Mouse (Mus musculus) midbrain, embryonic 14.5 days (tissue): Measurements from ENCODE around the gene Zbtb7a. TPM values are rescaled to one million over a fixed set of nuclear protein-coding genes. Genes with fewer than 3 reads are reported as not detected.

ENCODE experiments used
- ATAC-seq: fragments of 200-750 bp; cut with Nextera tagmentation; 2 replicates; pipeline ENCODE4 v1.8.0; 2017; ENCODE audit warnings: moderate number of reproducible peaks, moderate library complexity; ENCODE audit not compliant: low FRiP score, low TSS enrichment
- DNase-seq: peaks from one replicate; pipeline ENCODE4 v3.0.0-alpha.2; 2015
- H3K27ac ChIP-seq: fragments of 300-500 bp; sonication (generic); replicated peaks from 2 replicates; pipeline ENCODE4 v1.5.1; 2014; ENCODE audit warnings: mild to moderate bottlenecking, low read depth, low read length, moderate library complexity
- H3K27me3 ChIP-seq: fragments of 300-500 bp; sonication (generic); 2 replicates; pipeline ENCODE4 v1.6.1; 2014; ENCODE audit warnings: low read length, control low read depth, mixed read lengths; ENCODE audit not compliant: control insufficient read depth, insufficient read depth
- H3K36me3 ChIP-seq: fragments of 300-500 bp; sonication (generic); 2 replicates; pipeline ENCODE4 v1.6.1; 2014; ENCODE audit warnings: low read length, control low read depth; ENCODE audit not compliant: control insufficient read depth, insufficient read depth
- H3K4me1 ChIP-seq: fragments of 300-500 bp; sonication (generic); 2 replicates; pipeline ENCODE4 v1.6.1; 2014; ENCODE audit warnings: mild to moderate bottlenecking, antibody characterized with exemption, low read length, control low read depth; ENCODE audit not compliant: control insufficient read depth, insufficient read depth
- H3K4me2 ChIP-seq: fragments of 300-500 bp; sonication (generic); 2 replicates; pipeline ENCODE4 v1.6.1; 2014; ENCODE audit warnings: mild to moderate bottlenecking, low read length, moderate library complexity
- H3K4me3 ChIP-seq: fragments of 300-500 bp; sonication (generic); replicated peaks from 2 replicates; pipeline ENCODE4 v1.5.1; 2014; ENCODE audit warnings: low read depth, low read length
- H3K9ac ChIP-seq: fragments of 300-500 bp; sonication (generic); replicated peaks from 2 replicates; pipeline ENCODE4 v1.6.1; 2014; ENCODE audit warnings: mild to moderate bottlenecking, low read length, moderate library complexity
- H3K9me3 ChIP-seq: fragments of 300-500 bp; sonication (generic); 2 replicates; pipeline ENCODE4 v1.6.1; 2016; ENCODE audit warnings: low read length, control low read depth, mixed read lengths; ENCODE audit not compliant: control insufficient read depth
- WGBS: fragments of 180-500 bp; shearing (Covaris S2); extraction: QIAGEN DNeasy Blood & Tissue Kit; methylation state at CpG from one replicate; pipeline ENCODE4 v1.1.7; 2014; 5-methylcytosine and 5-hydroxymethylcytosine counted together
- polyA plus RNA-seq: library from polyadenylated mRNA; unstranded; fragments of >200 nt; fragmentation: Nextera tagmentation; extraction: Ambion mirVana; gene quantifications from 2 replicates; pipeline ENCODE4 v1.2.1, GENCODE M21; 2014

Gene Zbtb7a
- polyA plus RNA-seq, 1 experiment from 2014 or later = 12.4 TPM

DNA sequence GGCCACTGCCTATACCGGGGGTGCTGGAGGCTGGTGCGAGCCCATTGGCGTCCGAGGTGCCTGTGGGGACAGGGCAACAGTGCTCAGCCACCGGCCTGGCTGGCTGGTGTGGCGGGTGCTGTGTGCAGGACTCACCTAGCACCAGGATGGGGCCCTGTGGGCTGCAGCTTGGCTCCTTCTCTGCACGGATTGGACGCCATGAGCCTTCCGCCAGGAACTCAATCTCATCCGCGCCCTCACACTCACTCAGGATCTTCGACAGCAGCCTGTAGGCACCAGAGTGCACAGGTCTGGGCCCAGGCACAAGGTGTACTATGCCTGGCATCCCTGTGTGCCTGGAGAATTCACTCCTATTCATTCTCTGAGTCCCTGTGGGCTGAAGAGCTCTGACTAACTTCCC is 19.3 kb downstream of the Zbtb7a start:
- Histone ChIP-seq H3K4me1 (no peaks in the 10 kb centered on the region), H3K27me3 (no peaks in the 10 kb centered on the region), H3K4me2 (no peak overlapping the region), H3K4me3 (no peak overlapping the region), H3K27ac (no peak overlapping the region), H3K9ac (no peak overlapping the region), H3K9me3 (no peaks in the 10 kb centered on the region), H3K36me3 (peaks cover 83% of the 10 kb centered on the region)
- WGBS = 93% methylated on average over 12 of the region's 12 CpGs
- no peak for ATAC-seq
- no peak for DNase-seq

DNA sequence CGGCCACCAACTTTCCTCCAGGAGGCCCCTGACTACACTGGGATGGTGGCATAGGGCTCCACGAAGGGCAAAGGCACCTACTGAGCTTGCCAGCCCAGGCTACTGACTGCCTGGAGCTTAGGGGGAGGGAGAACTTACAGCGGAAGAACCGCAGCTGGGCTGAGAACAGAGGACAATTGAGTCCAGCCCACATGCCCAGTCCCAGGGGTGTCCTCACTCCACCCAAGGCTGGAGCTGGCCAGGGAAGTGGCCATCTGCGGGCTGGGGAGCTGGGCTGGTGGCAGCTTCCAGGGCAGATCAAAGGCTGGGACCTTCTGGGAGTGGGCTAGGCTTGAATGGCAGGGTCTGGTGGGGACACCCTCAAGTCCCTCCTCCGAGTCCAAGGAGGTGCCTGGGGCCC is 19.7 kb downstream of the Zbtb7a start:
- Histone ChIP-seq H3K36me3 (peaks cover 81% of the 10 kb centered on the region), H3K4me1 (no peaks in the 10 kb centered on the region), H3K4me3 (no peak overlapping the region), H3K4me2 (no peak overlapping the region), H3K27me3 (no peaks in the 10 kb centered on the region), H3K9me3 (no peaks in the 10 kb centered on the region), H3K9ac (no peak overlapping the region), H3K27ac (no peak overlapping the region)
- ATAC-seq (no peak), DNase-seq (no peak)
- WGBS = 84% methylated on average over 6 of the region's 6 CpGs

DNA sequence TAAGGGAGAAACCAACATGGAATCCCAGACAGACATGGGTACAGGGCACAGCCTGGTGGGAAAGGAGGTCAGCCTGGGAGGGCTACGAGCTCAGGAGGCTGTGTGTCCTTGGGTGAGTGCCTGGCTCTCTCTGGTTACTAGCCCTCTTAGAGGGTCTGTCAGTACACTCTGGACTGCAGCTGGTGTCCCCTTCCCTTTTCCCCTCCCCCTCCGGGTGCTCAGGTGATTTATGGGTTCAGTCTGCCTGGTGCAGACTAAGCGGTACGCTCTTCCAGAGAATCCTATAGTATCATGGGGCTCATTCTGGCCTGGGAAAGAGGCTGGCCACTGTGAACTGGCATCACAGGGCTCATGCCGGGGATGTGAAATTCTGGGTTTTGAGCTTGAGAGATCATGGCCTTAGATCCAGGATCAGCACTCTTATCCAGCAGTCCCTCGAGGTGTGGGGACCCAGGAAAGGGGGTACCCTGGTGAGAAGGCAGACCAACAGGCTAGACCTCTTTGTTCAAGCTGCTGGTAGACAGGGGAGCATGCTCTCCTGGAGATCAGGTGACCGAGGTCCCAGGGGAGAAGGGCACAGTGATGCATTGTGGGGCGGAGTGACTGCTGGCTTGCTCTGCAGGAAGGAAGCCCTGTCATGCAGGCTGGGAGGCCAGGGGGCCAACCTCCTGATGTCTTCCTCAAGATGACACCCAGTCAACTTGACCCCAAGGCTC is 26.7 kb downstream of the Zbtb7a start:
- peaks cover 5% of the 10 kb centered on the region for H3K4me1 ChIP-seq
- H3K4me2 ChIP-seq = no peak overlapping the region
- no peaks in the 10 kb centered on the region for H3K27me3 ChIP-seq
- H3K9ac ChIP-seq = no peak overlapping the region
- no peak overlapping the region for H3K4me3 ChIP-seq
- 96% methylated on average over 7 of the region's 8 CpGs for WGBS
- DNase-seq (no peak), ATAC-seq (no peak)
- H3K9me3 ChIP-seq = no peaks in the 10 kb centered on the region
- peaks cover 62% of the 10 kb centered on the region for H3K36me3 ChIP-seq
- no peak overlapping the region for H3K27ac ChIP-seq

DNA sequence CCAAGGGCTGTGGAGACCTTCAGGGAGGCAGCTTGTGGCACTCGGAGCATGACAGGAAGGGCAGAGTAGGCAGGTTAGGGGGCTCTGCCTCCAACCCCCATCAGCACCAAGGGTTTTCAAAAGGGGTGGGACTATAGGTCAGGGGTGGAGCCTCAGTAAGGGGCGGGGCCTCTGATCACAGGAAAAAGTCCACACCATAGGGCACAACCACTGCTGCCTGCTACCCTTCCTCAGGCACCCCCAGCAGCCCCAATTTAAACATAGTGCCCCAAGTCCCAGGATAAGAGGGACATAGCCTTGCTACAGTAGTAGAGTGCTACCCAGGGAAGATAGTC is 27.3 kb downstream of the Zbtb7a start:
- WGBS = 79% methylated on average over 2 of the region's 2 CpGs
- peaks cover 56% of the 10 kb centered on the region for H3K36me3 ChIP-seq
- no peak for ATAC-seq

DNA sequence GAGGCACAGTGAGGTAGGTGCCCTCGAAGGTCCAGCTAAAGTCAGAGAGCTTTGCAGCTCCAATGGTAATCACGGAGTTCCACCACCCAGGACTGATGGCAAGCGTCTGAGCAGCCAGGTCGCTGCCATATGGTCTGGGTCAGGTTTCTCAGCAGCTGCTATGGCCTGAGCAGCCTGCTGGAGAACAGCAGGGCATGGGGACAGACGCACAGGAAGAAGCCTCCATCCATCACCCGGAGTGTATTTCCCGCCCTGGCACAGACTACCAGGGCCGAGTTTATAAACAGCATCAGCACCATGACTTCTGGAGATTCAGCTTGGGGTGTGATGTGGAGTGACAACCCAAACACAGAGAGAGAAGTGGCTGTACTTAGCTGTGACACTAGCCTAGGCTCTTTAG is 30.1 kb downstream of the Zbtb7a start:
- H3K4me1 ChIP-seq = peaks cover 17% of the 10 kb centered on the region
- no peak for DNase-seq
- no peaks in the 10 kb centered on the region for H3K27me3 ChIP-seq
- WGBS = 90% methylated on average over 8 of the region's 8 CpGs
- H3K4me3 ChIP-seq = no peak overlapping the region
- no peaks in the 10 kb centered on the region for H3K9me3 ChIP-seq
- peaks cover 36% of the 10 kb centered on the region for H3K36me3 ChIP-seq
- H3K4me2 ChIP-seq = no peak overlapping the region
- no peak for ATAC-seq
- no peak overlapping the region for H3K27ac ChIP-seq
- H3K9ac ChIP-seq = no peak overlapping the region; the same call in 1 of the 2 replicates

More for the DNA sequence above, 27.3 kb downstream of the Zbtb7a start:
- Histone ChIP-seq H3K4me2 (no peak overlapping the region), H3K27ac (no peak overlapping the region), H3K4me1 (peaks cover 8% of the 10 kb centered on the region), H3K4me3 (no peak overlapping the region), H3K9me3 (no peaks in the 10 kb centered on the region), H3K9ac (no peak overlapping the region), H3K27me3 (no peaks in the 10 kb centered on the region)
- no peak for DNase-seq

DNA sequence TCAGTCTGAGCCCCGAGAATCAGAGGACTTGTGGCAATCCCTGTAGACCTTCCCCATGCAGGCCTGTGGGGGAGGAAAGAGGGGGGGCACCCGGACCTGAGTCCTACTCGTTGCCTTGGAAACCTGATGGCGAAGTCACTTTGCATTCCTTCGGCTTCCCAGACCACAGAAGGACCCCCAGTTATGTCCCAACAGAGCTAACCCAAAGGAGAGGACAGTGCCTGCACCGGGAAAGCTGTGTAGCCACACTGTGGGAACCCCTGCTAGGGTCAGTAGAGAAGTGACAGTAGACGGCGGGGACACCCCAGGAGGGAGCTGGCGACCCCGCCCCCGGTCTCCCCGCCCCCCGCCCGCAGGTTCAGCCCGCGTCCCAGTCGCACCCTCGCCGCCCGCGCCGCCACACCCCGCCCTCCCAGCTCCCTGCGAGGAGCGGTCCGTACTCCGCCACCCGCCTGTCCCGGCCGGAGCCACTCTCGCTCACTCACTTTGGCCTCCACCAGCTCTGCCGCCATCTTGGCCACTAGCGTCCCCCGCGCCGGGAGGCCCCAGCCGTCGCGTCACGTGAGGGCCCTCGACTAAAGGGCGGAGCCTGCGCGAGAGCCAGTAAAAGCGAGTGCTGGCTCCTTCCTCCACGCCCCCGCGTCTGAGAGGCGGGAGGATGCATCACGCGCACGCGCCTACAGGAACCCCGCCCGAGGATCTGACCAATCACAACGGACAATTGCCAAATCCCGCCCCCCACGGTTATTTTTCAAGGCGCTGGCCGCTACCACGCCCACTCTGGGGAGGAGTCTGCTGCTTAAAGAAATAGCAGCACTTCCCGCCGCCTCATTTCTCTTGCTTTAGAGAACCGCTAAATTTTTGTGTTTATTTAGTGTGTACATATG is 32.4 kb downstream of the Zbtb7a start, which contains the start of gene Pias4:
Gene Pias4 (minus strand): TSS at position 724 of the 887 bp plus-strand sequence.
- DNase-seq (peak; percentile 100), ATAC-seq (peak; percentile 94)
- H3K9me3 ChIP-seq = no peaks in the 10 kb centered on the region
- peak within 1 kb of the TSS; percentile 85 for H3K9ac ChIP-seq
- peaks cover 15% of the 10 kb centered on the region for H3K36me3 ChIP-seq
- under 1% methylated on average over 63 of the region's 64 CpGs for WGBS
- H3K4me3 ChIP-seq = peak within 1 kb of the TSS; percentile 86
- peak within 1 kb of the TSS; percentile 91 for H3K4me2 ChIP-seq
- peaks cover 17% of the 10 kb centered on the region for H3K4me1 ChIP-seq
- H3K27me3 ChIP-seq = no peaks in the 10 kb centered on the region
- H3K27ac ChIP-seq = peak within 1 kb of the TSS; percentile 70

DNA sequence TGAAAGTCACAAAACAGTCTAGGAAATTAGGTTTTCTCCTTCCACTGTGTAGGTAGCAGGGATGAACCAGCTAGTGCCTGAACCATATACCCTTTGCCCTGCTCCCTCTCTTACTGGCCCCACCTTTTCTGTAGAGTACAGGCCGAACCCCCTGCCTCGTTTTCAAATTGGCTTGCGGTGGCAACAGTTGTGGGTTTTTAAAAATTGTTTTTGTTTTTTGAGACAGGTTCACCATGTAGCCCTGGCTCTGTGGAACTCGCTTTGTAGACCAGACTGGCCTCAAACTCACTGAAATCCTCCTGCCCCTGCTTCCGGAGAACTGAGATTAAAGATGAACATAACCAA is 33.0 kb downstream of the Zbtb7a start:
- 6% methylated on average over 5 of the region's 5 CpGs for WGBS
- peak overlapping the region; percentile 86 for H3K4me3 ChIP-seq
- ATAC-seq = peak; percentile 67

DNA sequence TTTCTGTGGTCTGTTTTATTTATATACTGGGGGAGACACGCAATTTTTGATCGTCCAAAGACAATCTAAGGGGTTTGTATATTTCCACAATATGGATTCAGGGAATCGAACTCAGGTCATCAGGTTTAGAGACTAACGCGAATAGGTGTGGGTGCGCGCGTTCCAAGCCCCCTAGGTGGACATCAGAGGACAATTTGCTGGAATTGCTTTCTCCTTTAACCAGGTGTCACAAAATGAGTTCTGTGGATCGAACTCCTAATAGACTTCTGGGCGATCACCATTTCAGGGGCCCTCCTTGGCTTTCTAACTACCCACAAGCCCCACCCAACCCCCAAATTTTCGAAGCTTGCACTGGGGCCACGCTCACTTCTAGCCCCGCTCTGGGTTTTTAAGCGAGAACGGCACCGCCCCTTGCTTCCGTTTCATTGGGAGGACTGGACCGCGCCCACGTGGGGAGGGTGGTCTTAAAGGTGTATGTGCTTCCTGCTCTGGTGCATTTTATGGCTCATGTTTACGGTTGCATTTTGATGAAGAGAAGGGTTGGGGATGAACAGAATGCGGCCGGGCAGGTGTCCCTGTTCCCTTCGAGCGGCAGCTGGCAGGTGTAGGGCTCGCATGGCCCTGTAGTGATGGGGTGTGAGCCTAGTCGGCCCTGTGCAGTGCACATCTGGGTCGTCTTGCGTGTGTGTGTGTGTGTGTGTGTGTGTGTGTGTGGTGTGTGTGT is 33.7 kb downstream of the Zbtb7a start:
- DNase-seq = peak; percentile 85
- Histone ChIP-seq H3K27me3 (no peaks in the 10 kb centered on the region), H3K36me3 (peaks cover 5% of the 10 kb centered on the region), H3K9me3 (no peaks in the 10 kb centered on the region), H3K9ac (peak overlapping the region; percentile 54; the same call in 1 of the 2 replicates), H3K4me1 (peaks cover 20% of the 10 kb centered on the region), H3K4me3 (peak overlapping the region; percentile 86), H3K27ac (peak overlapping the region; percentile 70), H3K4me2 (peak overlapping the region; percentile 70)
- 0 out of 2 replicates have a peak, but pooled peaks have one; percentile 16 for ATAC-seq
- WGBS = 4% methylated on average over 29 of the region's 29 CpGs

More for the DNA sequence above, 33.0 kb downstream of the Zbtb7a start:
- DNase-seq = no peak
- Histone ChIP-seq H3K4me1 (peaks cover 17% of the 10 kb centered on the region), H3K9me3 (no peaks in the 10 kb centered on the region), H3K9ac (no peak overlapping the region; the same call in 1 of the 2 replicates), H3K27ac (peak overlapping the region; percentile 70), H3K36me3 (peaks cover 11% of the 10 kb centered on the region), H3K4me2 (peak overlapping the region; percentile 70), H3K27me3 (no peaks in the 10 kb centered on the region)
